Mouse (Mus musculus) macrophage (primary cell): ENCODE results near the gene Tdrd6. TPM values are rescaled to one million over a fixed set of nuclear protein-coding genes. Genes with fewer than 3 reads are reported as not detected.

Experiments
- H3K27ac ChIP-seq: fragments of 350-480 bp; formaldehyde crosslinking; 2 replicates; pipeline ENCODE4 v1.9.0; 2021
- H3K36me3 ChIP-seq: fragments of 350-480 bp; formaldehyde crosslinking; 2 replicates; pipeline ENCODE4 v1.9.0; 2021; ENCODE audit errors: inconsistent target
- H3K4me3 ChIP-seq: fragments of 350-480 bp; formaldehyde crosslinking; 2 replicates; pipeline ENCODE4 v1.9.0; 2021; ENCODE audit errors: inconsistent target
- H3K79me2 ChIP-seq: fragments of 350-480 bp; formaldehyde crosslinking; 2 replicates; pipeline ENCODE4 v1.9.0; 2021; ENCODE audit errors: inconsistent target
- WGBS: methylation state at CpG from one replicate; pipeline ENCODE4 v1.1.7; 2026; ENCODE audit warnings: inconsistent platforms; ENCODE audit not compliant: missing documents; 5-methylcytosine and 5-hydroxymethylcytosine counted together
- polyA plus RNA-seq: library from polyadenylated mRNA; stranded (reverse); fragments of 250-400 nt; gene quantifications from 3 replicates; pipeline ENCODE4 v1.2.4, GENCODE M21; 2018; ENCODE audit warnings: inconsistent platforms

The Tdrd6 gene
- polyA plus RNA-seq, 1 experiment from 2014 or later = not detected

- no peaks in the 10 kb centered on the region for H3K79me2 ChIP-seq
- 96% methylated on average over 2 of the region's 2 CpGs for WGBS
- no peak overlapping the region for H3K4me3 ChIP-seq
- no peak overlapping the region for H3K27ac ChIP-seq
- H3K36me3 ChIP-seq = no peaks in the 10 kb centered on the region
These were observed 42.8 kb downstream of the Tdrd6 start for GRCm38 (mm10) chr17:43587278-43587677.

- Histone ChIP-seq H3K36me3 (no peaks in the 10 kb centered on the region), H3K27ac (no peak overlapping the region), H3K79me2 (no peaks in the 10 kb centered on the region), H3K4me3 (no peak overlapping the region)
- WGBS = 94% methylated on average over 7 of the region's 7 CpGs
These were observed 45.3 kb downstream of the Tdrd6 start for GRCm38 (mm10) chr17:43584771-43585170.

- no peak overlapping the region for H3K4me3 ChIP-seq
- H3K36me3 ChIP-seq = no peaks in the 10 kb centered on the region
- H3K79me2 ChIP-seq = no peaks in the 10 kb centered on the region; the same call in 1 of the 2 replicates
- no peak overlapping the region for H3K27ac ChIP-seq
- 75% methylated on average over 8 of the region's 8 CpGs for WGBS
These were observed 49.1 kb downstream of the Tdrd6 start for GRCm38 (mm10) chr17:43581012-43581467.

- H3K27ac ChIP-seq = no peak overlapping the region
- H3K4me3 ChIP-seq = no peak overlapping the region
- peaks cover 3% of the 10 kb centered on the region; the same call in 1 of the 2 replicates for H3K79me2 ChIP-seq
- 42% methylated on average over 3 of the region's 3 CpGs for WGBS
- H3K36me3 ChIP-seq = no peaks in the 10 kb centered on the region
These were observed 49.6 kb downstream of the Tdrd6 start for GRCm38 (mm10) chr17:43580456-43580855.

GRCm38 (mm10) chr17:43573624-43574073, 56.5 kb downstream of the Tdrd6 start:
- 9% methylated on average over 3 of the region's 3 CpGs for WGBS
- Histone ChIP-seq H3K27ac (peak overlapping the region; percentile 79), H3K36me3 (no peaks in the 10 kb centered on the region)

GRCm38 (mm10) chr17:43569287-43569686, 60.8 kb downstream of the Tdrd6 start:
- peaks cover 14% of the 10 kb centered on the region; the same call in 1 of the 2 replicates for H3K79me2 ChIP-seq
- 0 out of 2 replicates have a peak overlapping the region, but pooled peaks have one; percentile 40 for H3K27ac ChIP-seq
- H3K36me3 ChIP-seq = no peaks in the 10 kb centered on the region
- WGBS = 61% methylated on average over 4 of the region's 7 CpGs
- no peak overlapping the region for H3K4me3 ChIP-seq

More at GRCm38 (mm10) chr17:43573624-43574073, 56.5 kb downstream of the Tdrd6 start:
- Histone ChIP-seq H3K4me3 (no peak overlapping the region), H3K79me2 (peaks cover 25% of the 10 kb centered on the region; the same call in 1 of the 2 replicates)

- Histone ChIP-seq H3K27ac (no peak within 1 kb of the TSS), H3K79me2 (peaks cover 14% of the 10 kb centered on the region; the same call in 1 of the 2 replicates), H3K4me3 (peak within 1 kb of the TSS; percentile 1; the same call in 1 of the 2 replicates), H3K36me3 (no peaks in the 10 kb centered on the region)
- 22% methylated on average over 34 of the region's 34 CpGs for WGBS
These were observed 61.9 kb downstream of the Tdrd6 start, which contains the start of gene Pla2g7 for GRCm38 (mm10) chr17:43567992-43568888. TSS of gene Pla2g7 (plus strand) at chr17:43568098.

GRCm38 (mm10) chr17:43567593-43567991, 62.5 kb downstream of the Tdrd6 start:
- WGBS = 67% methylated on average over 12 of the region's 12 CpGs
- H3K36me3 ChIP-seq = no peaks in the 10 kb centered on the region
- H3K79me2 ChIP-seq = peaks cover 13% of the 10 kb centered on the region; the same call in 1 of the 2 replicates
- H3K27ac ChIP-seq = no peak overlapping the region
- no peak overlapping the region for H3K4me3 ChIP-seq

Other genes starting within 250 kb of the Tdrd6 start
- not detected in 3 replicates for gene Mep1a, start 127.5 kb downstream of the Tdrd6 start, polyA plus RNA-seq
- 0.19 to 0.29 TPM in 2 of 3 replicates, not detected in the other for gene Ankrd66, start 86.7 kb downstream of the Tdrd6 start, polyA plus RNA-seq
- gene Pla2g7, start 62.2 kb downstream of the Tdrd6 start, polyA plus RNA-seq = 46.4 to 103 TPM (median 54.4 TPM) in 3 replicates
- 0.14 to 0.83 TPM in 2 of 3 replicates, not detected in the other for gene Slc25a27, start 36.9 kb upstream of the Tdrd6 start, polyA plus RNA-seq
- gene Cyp39a1, start 37.1 kb upstream of the Tdrd6 start, polyA plus RNA-seq = 0.12 to 0.16 TPM in 2 of 3 replicates, not detected in the other
- not detected in 3 replicates for gene Rcan2, start 171.1 kb upstream of the Tdrd6 start, polyA plus RNA-seq